Mouse (Mus musculus): ENCODE measurements at regions not wholly inside any gene's neighbourhood (a gene's known extent, or its start where the extent isn't known, plus 50 kb on each side); places are given as distances from the start of the nearest gene placed in this dataset.

GRCm38 (mm10) chr7:74647310-74647709, 92.7 kb upstream of the Slco3a1 start:
- peaks cover 0 to 6% of the 10 kb centered on the region in 2 experiments; a peak in 1 of 4 replicates for H3K4me1 ChIP-seq (ENCODE audit: control insufficient read depth in 2 of 2, insufficient read depth in 2 of 2, low read length in 2 of 2)
- no peak overlapping the region for H3K4me2 ChIP-seq (ENCODE audit: low read length)
- no peak for ATAC-seq (ENCODE audit: insufficient number of reproducible peaks, insufficient read depth, low FRiP score, low read depth)
- 59% methylated on average over 2 of the region's 2 CpGs for whole genome bisulfite sequencing
- no peak overlapping the region for H3K9ac ChIP-seq (ENCODE audit: low read length)
- no peak overlapping the region for H3K4me3 ChIP-seq (ENCODE audit: control insufficient read depth in 1 of 2, insufficient read depth in 1 of 2, low read depth in 1 of 2, low read length in 2 of 2)
- no peaks in the 10 kb centered on the region for H3K9me3 ChIP-seq (ENCODE audit: control insufficient read depth, low read length)
- H3K27me3 ChIP-seq (ENCODE audit: control insufficient read depth, insufficient read depth, low read length) = no peaks in the 10 kb centered on the region
- H3K36me3 ChIP-seq (ENCODE audit: control insufficient read depth, insufficient read depth, low read length) = no peaks in the 10 kb centered on the region
- H3K27ac ChIP-seq (replicated peaks in 1 of 2; ENCODE audit: control insufficient read depth in 1 of 2, insufficient read depth in 1 of 2, low read depth in 2 of 2, low read length in 2 of 2) = no peak overlapping the region

GRCm38 (mm10) chr7:74640171-74640570, 85.6 kb upstream of the Slco3a1 start:
- Histone ChIP-seq H3K4me1 (ENCODE audit: control insufficient read depth in 2 of 2, insufficient read depth in 2 of 2, low read length in 2 of 2) (0 out of 4 replicates have a peak, but pooled peaks cover 0 to 3% of the 10 kb centered on the region in 2 experiments), H3K36me3 (ENCODE audit: control insufficient read depth, insufficient read depth, low read length) (no peaks in the 10 kb centered on the region), H3K4me2 (ENCODE audit: low read length) (no peak overlapping the region), H3K4me3 (ENCODE audit: control insufficient read depth in 1 of 2, insufficient read depth in 1 of 2, low read depth in 1 of 2, low read length in 2 of 2) (no peak overlapping the region), H3K9ac (ENCODE audit: low read length) (no peak overlapping the region), H3K27ac (replicated peaks in 1 of 2; ENCODE audit: control insufficient read depth in 1 of 2, insufficient read depth in 1 of 2, low read depth in 2 of 2, low read length in 2 of 2) (no peak overlapping the region), H3K27me3 (ENCODE audit: control insufficient read depth, insufficient read depth, low read length) (no peaks in the 10 kb centered on the region), H3K9me3 (ENCODE audit: control insufficient read depth, low read length) (no peaks in the 10 kb centered on the region)
- ATAC-seq (ENCODE audit: insufficient number of reproducible peaks, insufficient read depth, low FRiP score, low read depth) = no peak
- 82% methylated on average over 4 of the region's 4 CpGs for WGBS

GRCm38 (mm10) chr7:74632217-74632616, 77.6 kb upstream of the Slco3a1 start:
- H3K9ac ChIP-seq (ENCODE audit: low read length) = no peak overlapping the region
- no peak overlapping the region for H3K4me2 ChIP-seq (ENCODE audit: low read length)
- 79% methylated on average over 8 of the region's 8 CpGs for WGBS
- ATAC-seq (ENCODE audit: insufficient number of reproducible peaks, insufficient read depth, low FRiP score, low read depth) = no peak
- H3K4me1 ChIP-seq (ENCODE audit: control insufficient read depth in 2 of 2, insufficient read depth in 2 of 2, low read length in 2 of 2) = no peaks in the 10 kb centered on the region
- H3K9me3 ChIP-seq (ENCODE audit: control insufficient read depth, low read length) = no peaks in the 10 kb centered on the region
- H3K4me3 ChIP-seq (ENCODE audit: control insufficient read depth in 1 of 2, insufficient read depth in 1 of 2, low read depth in 1 of 2, low read length in 2 of 2) = no peak overlapping the region
- no peaks in the 10 kb centered on the region for H3K27me3 ChIP-seq (ENCODE audit: control insufficient read depth, insufficient read depth, low read length)
- H3K27ac ChIP-seq (replicated peaks in 1 of 2; ENCODE audit: control insufficient read depth in 1 of 2, insufficient read depth in 1 of 2, low read depth in 2 of 2, low read length in 2 of 2) = no peak overlapping the region
- no peaks in the 10 kb centered on the region for H3K36me3 ChIP-seq (ENCODE audit: control insufficient read depth, insufficient read depth, low read length)

- no peaks in the 10 kb centered on the region for H3K4me1 ChIP-seq (ENCODE audit: control insufficient read depth in 2 of 2, insufficient read depth in 2 of 2, low read length in 2 of 2)
Measured at GRCm38 (mm10) chr7:74628799-74629468, 74.4 kb upstream of the Slco3a1 start.

More at GRCm38 (mm10) chr7:74628799-74629468, 74.4 kb upstream of the Slco3a1 start:
- Histone ChIP-seq H3K4me2 (ENCODE audit: low read length) (no peak overlapping the region), H3K9me3 (ENCODE audit: control insufficient read depth, low read length) (no peaks in the 10 kb centered on the region), H3K27ac (replicated peaks in 1 of 2; ENCODE audit: control insufficient read depth in 1 of 2, insufficient read depth in 1 of 2, low read depth in 2 of 2, low read length in 2 of 2) (no peak overlapping the region), H3K27me3 (ENCODE audit: control insufficient read depth, insufficient read depth, low read length) (no peaks in the 10 kb centered on the region), H3K9ac (ENCODE audit: low read length) (no peak overlapping the region), H3K36me3 (ENCODE audit: control insufficient read depth, insufficient read depth, low read length) (no peaks in the 10 kb centered on the region), H3K4me3 (ENCODE audit: control insufficient read depth in 1 of 2, insufficient read depth in 1 of 2, low read depth in 1 of 2, low read length in 2 of 2) (no peak overlapping the region)
- no peak for ATAC-seq (ENCODE audit: insufficient number of reproducible peaks, insufficient read depth, low FRiP score, low read depth)
- WGBS = 72% methylated on average over 6 of the region's 6 CpGs
